Mouse (Mus musculus) 3T3-L1 (cell line): ENCODE measurements around the gene Vmn2r34.
"Not testable (repeated sequence)": the region's sequence is repeated elsewhere in the genome, so short reads cannot be mapped to it uniquely, and the experiment has no call there.

Experiments used
- DNase-seq: peaks from one replicate; pipeline ENCODE4 v3.0.0-alpha.2; 2015; ENCODE audit warnings: low read depth, low spot score

Vmn2r34 gene

DNA sequence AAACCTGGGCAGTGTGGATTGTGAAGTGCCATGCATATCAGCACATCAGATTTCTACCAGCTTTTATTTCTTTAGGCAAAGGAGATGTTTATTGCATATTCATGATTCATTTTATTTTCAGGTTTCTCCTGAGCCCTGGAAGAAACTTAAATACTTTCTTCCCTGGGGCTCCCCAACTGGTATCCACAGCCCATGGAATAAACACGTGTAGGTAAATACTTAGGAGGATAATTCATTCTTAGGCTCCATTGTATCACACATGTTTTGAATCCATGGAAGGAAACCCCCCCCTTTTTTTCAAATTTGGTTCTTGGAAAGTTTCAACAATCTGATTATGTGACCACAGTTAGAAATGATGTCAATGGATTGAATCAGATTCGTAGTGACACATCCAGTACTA lies at the start of gene Vmn2r34:
TSS of gene Vmn2r34 (minus strand) at position 101 of the 400 bp plus-strand sequence.
- not testable (repeated sequence) for DNase-seq

DNA sequence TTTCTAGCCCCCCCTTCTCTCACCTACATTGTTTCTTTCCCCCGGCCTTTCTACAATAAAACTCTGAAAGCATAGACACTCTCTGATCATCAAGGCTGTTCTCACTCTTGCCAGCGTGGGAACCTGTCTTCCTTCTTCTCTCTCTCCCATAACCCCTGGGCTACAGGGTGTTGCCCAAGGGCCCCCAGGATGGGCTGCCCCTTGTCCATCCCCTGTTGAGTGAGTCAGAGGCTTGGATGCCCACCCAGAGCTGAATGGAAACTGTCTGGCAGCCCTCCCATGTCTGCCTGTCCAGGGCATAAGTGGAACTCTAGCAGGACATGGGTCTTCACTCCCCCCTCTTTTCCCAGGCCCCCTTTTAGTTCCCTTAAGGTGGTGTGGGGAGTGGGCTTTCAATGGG lies 15.3 kb downstream of the Vmn2r34 start:
- DNase-seq: not testable (repeated sequence)
